Mouse (Mus musculus) heart, adult 10 weeks (tissue): Measurements from ENCODE around the gene B230219D22Rik. TPM values are rescaled to one million over a fixed set of nuclear protein-coding genes. Genes with fewer than 3 reads are reported as not detected.

Source experiments
- polyA plus RNA-seq: library from polyadenylated mRNA; stranded (reverse); fragments of 350-450 nt; fragmentation: Illumina TruSeq; extraction: RNeasy Lipid Tissue Mini Kit (QIAGEN cat#74804); gene quantifications from one replicate; pipeline ENCODE4 v1.2.3, GENCODE M21; 2014; ENCODE audit warnings: low read depth, low replicate concordance

The B230219D22Rik gene
- 44.1 TPM for polyA plus RNA-seq

GRCm38 (mm10) chr13:55692535-55693242 lies at the start of gene B230219D22Rik:
TSS of gene B230219D22Rik (plus strand) at chr13:55693124.

GRCm38 (mm10) chr13:55714501-55715166 lies 21.7 kb downstream of the B230219D22Rik start, which contains the start of gene Txndc15:
TSS of gene Txndc15 (plus strand) at chr13:55714650.

DNA sequence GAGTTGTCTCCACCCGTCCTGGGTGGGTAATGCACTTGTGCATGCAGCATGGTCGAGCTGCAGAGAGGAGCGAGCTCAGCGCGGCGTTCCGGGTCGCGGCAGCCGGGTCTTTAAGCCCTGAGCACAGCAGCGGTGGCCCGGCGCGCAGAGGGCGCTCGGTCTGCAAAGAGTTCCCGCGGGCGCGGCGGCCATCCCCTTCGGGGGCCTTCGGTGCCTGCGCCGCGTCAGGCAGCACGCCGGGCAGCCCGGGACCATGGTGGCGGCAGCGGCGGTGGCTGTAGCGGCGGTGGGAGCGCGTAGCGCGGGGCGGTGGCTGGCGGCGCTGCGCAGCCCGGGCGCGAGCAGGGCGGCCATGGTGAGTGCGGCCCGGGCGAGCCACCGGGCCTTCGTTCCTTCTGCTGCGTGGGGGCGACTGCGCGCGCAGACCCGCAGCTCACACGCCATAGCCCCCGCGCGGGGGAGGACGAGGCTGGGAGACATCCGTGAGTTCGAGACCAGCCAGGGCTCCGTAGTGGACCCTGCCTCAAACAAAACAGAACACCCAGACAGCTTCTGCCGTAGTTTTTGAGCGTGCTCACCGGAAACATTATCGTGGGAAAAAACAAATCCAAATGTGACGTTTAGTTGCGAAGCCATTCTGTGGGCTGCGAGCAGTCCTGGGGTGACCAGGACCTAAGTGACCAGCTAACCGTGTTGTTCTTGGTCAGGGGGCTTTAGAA lies 34.4 kb downstream of the B230219D22Rik start, which contains the start of gene Pcbd2:
Pcbd2 (plus strand) TSS at position 249 of the 719 bp plus-strand sequence.

Other genes with a start within 250 kb of the B230219D22Rik start
- gene Grk6, start 248.1 kb upstream of the B230219D22Rik start, polyA plus RNA-seq: 19.9 TPM
- gene Prr7, start 228.9 kb upstream of the B230219D22Rik start, polyA plus RNA-seq: not detected
- 7.0 TPM for gene Dbn1, start 205.0 kb upstream of the B230219D22Rik start, polyA plus RNA-seq
- gene Pdlim7, start 179.4 kb upstream of the B230219D22Rik start, polyA plus RNA-seq: 65.4 TPM
- 2.6 TPM for gene Dok3, start 163.8 kb upstream of the B230219D22Rik start, polyA plus RNA-seq
- gene Ddx41, start 156.5 kb upstream of the B230219D22Rik start, polyA plus RNA-seq: 15.0 TPM
- gene Fam193b, start 122.0 kb upstream of the B230219D22Rik start, polyA plus RNA-seq: 48.4 TPM
- gene Tmed9, start 119.4 kb upstream of the B230219D22Rik start, polyA plus RNA-seq: 97.7 TPM
- 10.3 TPM for gene B4galt7, start 93.2 kb upstream of the B230219D22Rik start, polyA plus RNA-seq
- gene Caml, start 70.1 kb upstream of the B230219D22Rik start, polyA plus RNA-seq: 17.0 TPM
- gene Ddx46, start 58.1 kb upstream of the B230219D22Rik start, polyA plus RNA-seq: 25.7 TPM
- 61.0 TPM for gene Txndc15, start 21.5 kb downstream of the B230219D22Rik start, polyA plus RNA-seq
- 29.5 TPM for gene Pcbd2, start 34.2 kb downstream of the B230219D22Rik start, polyA plus RNA-seq
- gene Catsper3, start 91.4 kb downstream of the B230219D22Rik start, polyA plus RNA-seq: not detected
- gene Pitx1, start 143.1 kb downstream of the B230219D22Rik start, polyA plus RNA-seq: not detected